Mouse (Mus musculus) liver, postnatal 0 days (tissue): ENCODE measurements at regions not wholly inside any gene's neighbourhood (a gene's known extent, or its start where the extent isn't known, plus 50 kb on each side); places are given as distances from the start of the nearest gene placed in this dataset.
A peak's percentile ranks its signal among the peaks of the same experiment; 100 is the strongest.

Source experiments
- ATAC-seq: fragments of 200-750 bp; cut with Nextera tagmentation; 2 replicates; pipeline ENCODE4 v1.8.0; 2017; ENCODE audit warnings: mild to moderate bottlenecking, moderate library complexity
- DNase-seq: peaks from one replicate; pipeline ENCODE4 v3.0.0-alpha.2; 2016
- H3K27ac ChIP-seq: fragments of 300-500 bp; sonication (generic); 2 replicates; pipeline ENCODE4 v1.5.1; 2014; ENCODE audit warnings: antibody characterized with exemption, moderate library complexity, mild to moderate bottlenecking, low read depth
- H3K27me3 ChIP-seq: fragments of 300-500 bp; sonication (generic); 2 replicates; pipeline ENCODE4 v1.6.1; 2014; ENCODE audit warnings: low read length, control low read depth, mixed read lengths; ENCODE audit not compliant: insufficient read depth
- H3K36me3 ChIP-seq: fragments of 300-500 bp; sonication (generic); replicated peaks from 2 replicates; pipeline ENCODE4 v1.6.1; 2014; ENCODE audit warnings: mild to moderate bottlenecking, control low read depth, low read length, moderate library complexity, mixed read lengths; ENCODE audit not compliant: insufficient read depth
- H3K4me1 ChIP-seq: fragments of 300-500 bp; sonication (generic); 2 replicates; pipeline ENCODE4 v1.6.1; 2014; ENCODE audit warnings: antibody characterized with exemption, mild to moderate bottlenecking, control low read depth; ENCODE audit not compliant: insufficient read depth
- H3K4me2 ChIP-seq: fragments of 300-500 bp; sonication (generic); 2 replicates; pipeline ENCODE4 v1.6.1; 2014; ENCODE audit warnings: low read depth, mild to moderate bottlenecking, low read length, moderate library complexity, mixed read lengths
- H3K4me3 ChIP-seq: fragments of 300-500 bp; sonication (generic); 2 replicates; pipeline ENCODE4 v1.5.1; 2014; ENCODE audit warnings: low read depth, low read length
- H3K9ac ChIP-seq: fragments of 300-500 bp; sonication (generic); replicated peaks from 2 replicates; pipeline ENCODE4 v1.6.1; 2014; ENCODE audit warnings: mild to moderate bottlenecking, moderate library complexity
- H3K9me3 ChIP-seq: fragments of 300-500 bp; sonication (generic); 2 replicates; pipeline ENCODE4 v1.6.1; 2016; ENCODE audit warnings: mild to moderate bottlenecking, control low read depth, low read length, mixed read lengths
- CTCF ChIP-seq: sonication (generic); IDR thresholded peaks from 2 replicates; pipeline ENCODE4 v1.5.1; 2016; ENCODE audit warnings: antibody characterized with exemption, low read depth
- EP300 ChIP-seq: IDR thresholded peaks from 2 replicates; pipeline ENCODE4 v1.6.1; 2016; ENCODE audit warnings: antibody characterized with exemption, low read depth, mild to moderate bottlenecking
- WGBS: fragments of 180-500 bp; shearing (Covaris S2); extraction: QIAGEN DNeasy Blood & Tissue Kit; methylation state at CpG from one replicate; pipeline ENCODE4 v1.1.7; 2014; ENCODE audit not compliant: insufficient replicate concordance; 5-methylcytosine and 5-hydroxymethylcytosine counted together

DNA sequence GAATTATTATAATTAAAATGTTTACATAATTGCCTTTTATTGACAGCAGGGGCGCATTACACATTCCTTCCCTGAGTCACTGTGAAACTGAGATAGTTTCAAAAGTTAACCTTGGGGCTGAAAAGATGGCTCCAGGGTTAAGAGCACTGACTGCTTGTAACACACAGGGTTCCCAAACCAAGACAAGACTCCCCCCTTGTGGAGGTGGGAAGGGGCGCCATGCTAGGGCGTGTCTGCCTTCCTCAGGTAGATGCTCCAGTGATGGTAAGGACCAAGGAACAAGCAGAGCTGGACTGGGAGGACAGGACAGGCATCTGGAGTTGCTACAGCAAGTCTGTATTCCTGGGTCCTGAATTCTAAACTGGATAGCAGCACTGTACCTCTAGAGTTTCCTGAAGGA lies 351.9 kb downstream of the Tbc1d22a start:
- H3K9me3 ChIP-seq, result no peaks in the 10 kb centered on the region

DNA sequence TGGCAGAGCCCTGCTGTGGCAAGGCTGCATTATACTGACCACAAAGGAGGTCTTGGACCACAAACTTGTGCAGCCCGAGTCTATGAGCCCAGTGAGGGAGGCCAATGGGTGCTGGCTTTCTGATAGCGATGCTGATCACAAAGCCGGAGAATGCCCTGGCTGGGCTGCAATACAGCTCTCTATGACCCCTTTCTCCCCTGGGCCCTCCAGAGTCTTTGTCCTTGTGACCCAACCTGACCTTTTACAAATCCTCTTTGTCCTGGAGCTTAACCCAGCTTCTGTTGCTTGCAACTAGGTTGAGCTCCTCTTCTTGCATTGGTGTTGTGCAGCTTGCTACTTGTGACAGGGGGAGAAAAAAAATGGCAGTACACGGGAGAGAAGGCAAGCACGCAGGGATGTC lies 360.1 kb downstream of the Tbc1d22a start:
- H3K27ac ChIP-seq, result no peak overlapping the region
- WGBS, result 72% methylated on average over 5 of the region's 5 CpGs
- no peaks in the 10 kb centered on the region for H3K9me3 ChIP-seq
- DNase-seq, result no peak
- H3K27me3 ChIP-seq, result no peaks in the 10 kb centered on the region
- H3K36me3 ChIP-seq, result no peaks in the 10 kb centered on the region
- H3K4me3 ChIP-seq, result no peak overlapping the region
- TF ChIP-seq EP300, result no peak
- no peak for TF ChIP-seq CTCF
- no peak for ATAC-seq
- no peak overlapping the region for H3K4me2 ChIP-seq
- no peak overlapping the region for H3K9ac ChIP-seq
- H3K4me1 ChIP-seq, result no peaks in the 10 kb centered on the region

More for the DNA sequence above, 351.9 kb downstream of the Tbc1d22a start:
- 0 out of 2 replicates have a peak, but pooled peaks have one; percentile 12 for TF ChIP-seq CTCF
- no peak for TF ChIP-seq EP300
- Histone ChIP-seq H3K27ac (no peak overlapping the region), H3K4me3 (no peak overlapping the region), H3K4me2 (no peak overlapping the region), H3K27me3 (no peaks in the 10 kb centered on the region), H3K36me3 (no peaks in the 10 kb centered on the region), H3K4me1 (no peaks in the 10 kb centered on the region), H3K9ac (no peak overlapping the region)
- 61% methylated on average over 3 of the region's 3 CpGs for WGBS
- ATAC-seq (no peak), DNase-seq (no peak)

DNA sequence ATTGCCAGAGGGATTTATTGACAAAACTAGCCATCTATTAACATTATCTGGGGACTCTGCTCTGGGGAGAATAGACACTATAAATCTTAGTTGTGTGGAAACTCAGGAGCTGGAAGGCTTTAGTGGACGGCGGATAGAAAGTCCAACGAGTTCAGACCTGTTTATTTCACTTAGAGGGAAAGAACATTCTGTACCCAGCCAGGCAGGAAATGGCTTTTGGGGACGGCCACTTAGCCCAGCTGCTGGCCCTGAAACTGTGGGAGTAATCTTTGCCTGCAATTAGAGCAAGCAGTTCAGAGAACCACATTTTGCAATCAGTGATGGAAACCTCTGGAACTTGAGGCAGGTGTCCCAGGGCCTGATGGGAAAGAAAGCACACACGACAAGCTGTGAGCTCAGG lies 362.4 kb downstream of the Tbc1d22a start:
- H3K27me3 ChIP-seq, result no peaks in the 10 kb centered on the region
- no peaks in the 10 kb centered on the region for H3K4me1 ChIP-seq
- no peak for TF ChIP-seq EP300
- no peak for TF ChIP-seq CTCF
- H3K36me3 ChIP-seq, result no peaks in the 10 kb centered on the region
- 57% methylated on average over 5 of the region's 5 CpGs for WGBS
- H3K27ac ChIP-seq, result no peak overlapping the region
- DNase-seq (no peak), ATAC-seq (no peak)
- no peaks in the 10 kb centered on the region for H3K9me3 ChIP-seq
- H3K4me2 ChIP-seq, result no peak overlapping the region
- H3K9ac ChIP-seq, result no peak overlapping the region
- no peak overlapping the region for H3K4me3 ChIP-seq

DNA sequence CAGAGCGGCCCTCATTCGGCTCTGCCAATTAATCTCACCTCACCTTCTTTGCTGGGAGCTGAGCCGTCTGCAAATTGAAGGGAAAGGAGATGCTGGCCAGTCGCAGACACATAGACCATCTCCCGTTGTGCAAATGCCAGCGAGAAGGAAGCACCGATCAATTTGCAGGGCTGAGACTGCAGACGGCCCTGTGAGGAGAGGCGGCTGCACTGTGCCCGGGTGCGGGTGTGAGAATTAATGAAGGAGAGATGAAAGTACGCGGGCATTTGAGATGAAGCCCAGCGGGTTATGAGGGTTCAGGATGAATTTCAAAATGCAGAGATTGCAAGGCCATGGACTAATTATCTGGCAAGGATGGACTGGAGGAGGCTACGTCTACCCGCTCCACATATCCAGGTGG lies 364.4 kb downstream of the Tbc1d22a start:
- H3K27ac ChIP-seq, result no peak overlapping the region
- TF ChIP-seq CTCF, result no peak
- TF ChIP-seq EP300, result no peak
- no peak for DNase-seq
- no peak overlapping the region for H3K4me2 ChIP-seq
- H3K9ac ChIP-seq, result no peak overlapping the region
- H3K36me3 ChIP-seq, result no peaks in the 10 kb centered on the region
- WGBS, result 80% methylated on average over 16 of the region's 16 CpGs
- no peak for ATAC-seq
- H3K4me3 ChIP-seq, result no peak overlapping the region
- H3K27me3 ChIP-seq, result no peaks in the 10 kb centered on the region
- no peaks in the 10 kb centered on the region for H3K4me1 ChIP-seq
- no peaks in the 10 kb centered on the region for H3K9me3 ChIP-seq

DNA sequence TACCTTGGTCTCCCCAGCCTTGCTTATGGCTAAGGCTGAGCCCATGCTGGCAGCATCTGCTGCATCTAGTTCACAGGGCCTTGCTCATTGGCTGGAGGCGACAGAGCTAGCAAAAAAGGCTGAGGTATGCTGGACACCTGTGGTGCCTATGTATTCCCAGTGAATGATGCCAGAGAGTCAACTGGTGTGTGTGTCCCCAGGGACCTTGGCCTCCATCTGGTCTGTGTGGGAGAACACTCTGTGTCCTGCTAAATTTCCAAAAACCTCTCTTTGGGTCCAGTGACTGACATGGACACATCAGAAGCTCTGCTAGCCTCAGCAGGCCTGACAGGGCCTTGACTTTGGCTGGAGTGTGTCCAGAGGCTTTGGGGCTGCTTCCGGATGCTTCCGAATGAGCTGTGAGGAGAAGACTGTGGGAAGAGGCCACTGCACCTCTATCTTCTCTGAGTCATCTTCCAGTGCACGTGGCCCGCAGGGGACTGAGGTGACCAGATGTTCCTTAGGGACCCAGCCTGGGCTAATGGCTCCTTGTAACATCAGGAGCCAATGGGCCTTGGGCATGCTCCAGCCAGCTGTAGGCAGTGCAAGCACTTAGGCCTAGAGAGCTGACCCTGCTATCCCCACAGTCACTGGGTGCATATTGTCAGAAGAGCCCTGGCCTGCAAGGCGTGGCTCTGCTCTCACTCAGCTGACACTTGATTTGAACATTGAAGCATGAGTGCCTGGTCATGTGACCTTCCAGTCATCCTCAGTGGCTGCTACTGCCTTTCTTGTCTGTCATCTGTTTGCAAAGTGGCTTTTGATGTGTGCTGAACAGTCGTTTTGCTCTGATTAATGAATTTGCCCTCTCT lies 368.2 kb downstream of the Tbc1d22a start:
- WGBS, result 70% methylated on average over 7 of the region's 7 CpGs
- Histone ChIP-seq H3K4me1 (no peaks in the 10 kb centered on the region), H3K9me3 (no peaks in the 10 kb centered on the region), H3K27ac (no peak overlapping the region), H3K4me2 (no peak overlapping the region), H3K27me3 (no peaks in the 10 kb centered on the region), H3K4me3 (no peak overlapping the region), H3K36me3 (no peaks in the 10 kb centered on the region), H3K9ac (no peak overlapping the region)
- ATAC-seq (no peak), DNase-seq (no peak)
- TF ChIP-seq CTCF (no peak), EP300 (no peak)

DNA sequence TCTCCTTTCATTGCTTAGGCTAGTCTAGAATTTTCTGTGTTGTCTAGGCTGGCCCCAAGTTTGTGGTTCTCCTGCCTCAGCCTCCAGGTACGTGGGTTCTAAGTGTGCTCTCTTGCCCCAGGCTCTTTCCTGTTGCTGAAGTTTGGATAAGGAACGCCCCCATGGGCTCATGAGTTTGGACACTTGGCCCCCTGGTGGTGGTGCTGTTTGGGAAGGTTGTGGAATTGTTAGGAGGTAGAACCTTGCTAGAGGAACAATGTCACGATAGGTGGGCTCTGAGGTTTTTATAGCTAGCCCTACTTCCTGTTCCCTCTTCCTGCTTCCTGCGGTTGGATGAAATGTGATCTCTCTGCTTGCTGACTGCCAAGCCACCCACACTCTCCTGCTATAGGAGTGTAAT lies 371.5 kb downstream of the Tbc1d22a start:
- Histone ChIP-seq H3K27me3 (no peaks in the 10 kb centered on the region), H3K4me1 (no peaks in the 10 kb centered on the region), H3K36me3 (no peaks in the 10 kb centered on the region), H3K27ac (no peak overlapping the region), H3K9me3 (no peaks in the 10 kb centered on the region), H3K4me2 (no peak overlapping the region), H3K9ac (no peak overlapping the region), H3K4me3 (no peak overlapping the region)
- DNase-seq, result no peak
- WGBS, result 42% methylated on average over 4 of the region's 4 CpGs
- no peak for TF ChIP-seq CTCF
- TF ChIP-seq EP300, result no peak
- no peak for ATAC-seq

DNA sequence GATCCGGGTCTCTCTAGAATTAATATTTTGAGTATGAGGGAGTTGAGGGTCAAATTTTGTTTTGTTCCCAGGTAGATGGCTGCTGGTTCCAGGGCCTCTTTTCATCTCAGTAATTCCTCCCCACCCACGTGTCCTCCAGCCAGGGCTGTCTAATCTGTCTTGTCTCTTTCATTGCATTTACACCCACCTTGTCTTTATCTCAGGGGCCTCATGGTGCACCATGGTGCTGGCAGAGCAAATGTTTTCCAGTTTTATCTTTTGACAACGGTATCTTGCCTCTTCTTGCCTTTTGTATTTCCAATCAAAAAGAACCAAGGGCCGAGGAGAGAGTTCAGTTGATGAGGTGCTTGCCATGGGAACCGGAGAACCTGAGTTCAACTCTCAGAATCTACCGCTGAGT lies 372.9 kb downstream of the Tbc1d22a start:
- WGBS, result 69% methylated on average over 6 of the region's 6 CpGs
- TF ChIP-seq EP300, result no peak
- DNase-seq (no peak), ATAC-seq (no peak)
- Histone ChIP-seq H3K36me3 (no peaks in the 10 kb centered on the region), H3K27me3 (no peaks in the 10 kb centered on the region), H3K4me1 (no peaks in the 10 kb centered on the region), H3K9me3 (no peaks in the 10 kb centered on the region), H3K4me3 (no peak overlapping the region), H3K4me2 (no peak overlapping the region), H3K27ac (no peak overlapping the region), H3K9ac (no peak overlapping the region)
